Mouse (Mus musculus) lung, embryonic 15.5 days (tissue): ENCODE data around the gene Col18a1. TPM values are rescaled to one million over a fixed set of nuclear protein-coding genes. Genes with fewer than 3 reads are reported as not detected.
A peak's percentile ranks its signal among the peaks of the same experiment; 100 is the strongest.
"Not testable (repeated sequence)": the region's sequence is repeated elsewhere in the genome, so short reads cannot be mapped to it uniquely, and the experiment has no call there.

Experiments
- ATAC-seq: fragments of 200-750 bp; cut with Nextera tagmentation; 2 replicates; pipeline ENCODE4 v1.8.0; 2017; ENCODE audit warnings: moderate number of reproducible peaks, borderline replicate concordance; ENCODE audit not compliant: low FRiP score, low TSS enrichment; ENCODE audit errors: extremely low read depth
- H3K27ac ChIP-seq: fragments of 300-500 bp; sonication (generic); 2 replicates; pipeline ENCODE4 v1.5.1; 2015; ENCODE audit warnings: moderate library complexity, mild to moderate bottlenecking, inconsistent platforms
- H3K27me3 ChIP-seq: fragments of 300-500 bp; sonication (generic); 2 replicates; pipeline ENCODE4 v1.6.1; 2015; ENCODE audit warnings: inconsistent platforms
- H3K36me3 ChIP-seq: fragments of 300-500 bp; sonication (generic); 2 replicates; pipeline ENCODE4 v1.6.1; 2015; ENCODE audit warnings: inconsistent platforms
- H3K4me1 ChIP-seq: fragments of 300-500 bp; sonication (generic); 2 replicates; pipeline ENCODE4 v1.6.1; 2015; ENCODE audit warnings: inconsistent platforms
- H3K4me2 ChIP-seq: fragments of 300-500 bp; sonication (generic); 2 replicates; pipeline ENCODE4 v1.6.1; 2015; ENCODE audit warnings: inconsistent platforms, mild to moderate bottlenecking, moderate library complexity
- H3K4me3 ChIP-seq: fragments of 300-500 bp; sonication (generic); 2 replicates; pipeline ENCODE4 v1.5.1; 2015; ENCODE audit warnings: mild to moderate bottlenecking, inconsistent platforms
- H3K9ac ChIP-seq: fragments of 300-500 bp; sonication (generic); 2 replicates; pipeline ENCODE4 v1.6.1; 2015; ENCODE audit warnings: inconsistent platforms
- H3K9me3 ChIP-seq: fragments of 300-500 bp; sonication (generic); 2 replicates; pipeline ENCODE4 v1.6.1; 2016; ENCODE audit warnings: inconsistent platforms
- WGBS: fragments of 180-500 bp; shearing (Covaris S2); methylation state at CpG from one replicate; pipeline ENCODE4 v1.1.7; 2015; 5-methylcytosine and 5-hydroxymethylcytosine counted together
- polyA plus RNA-seq: library from polyadenylated mRNA; unstranded; fragments of >200 nt; fragmentation: Nextera tagmentation; extraction: Ambion mirVana; gene quantifications from 2 replicates; pipeline ENCODE4 v1.2.1, GENCODE M21; 2015

The Col18a1 gene
- polyA plus RNA-seq, 1 experiment from 2014 or later: 283 TPM

- Histone ChIP-seq H3K4me2 (0 out of 2 replicates have a peak overlapping the region, but pooled peaks have one; percentile 1), H3K36me3 (no peaks in the 10 kb centered on the region), H3K4me3 (no peak overlapping the region), H3K9me3 (no peaks in the 10 kb centered on the region), H3K27ac (peak overlapping the region; percentile 87), H3K27me3 (no peaks in the 10 kb centered on the region), H3K4me1 (peaks cover 62% of the 10 kb centered on the region), H3K9ac (no peak overlapping the region)
- 25% methylated on average over 8 of the region's 8 CpGs for WGBS
- ATAC-seq: no peak
Observed at GRCm38 (mm10) chr10:77150016-77150415, 16.3 kb downstream of the Col18a1 start.

DNA sequence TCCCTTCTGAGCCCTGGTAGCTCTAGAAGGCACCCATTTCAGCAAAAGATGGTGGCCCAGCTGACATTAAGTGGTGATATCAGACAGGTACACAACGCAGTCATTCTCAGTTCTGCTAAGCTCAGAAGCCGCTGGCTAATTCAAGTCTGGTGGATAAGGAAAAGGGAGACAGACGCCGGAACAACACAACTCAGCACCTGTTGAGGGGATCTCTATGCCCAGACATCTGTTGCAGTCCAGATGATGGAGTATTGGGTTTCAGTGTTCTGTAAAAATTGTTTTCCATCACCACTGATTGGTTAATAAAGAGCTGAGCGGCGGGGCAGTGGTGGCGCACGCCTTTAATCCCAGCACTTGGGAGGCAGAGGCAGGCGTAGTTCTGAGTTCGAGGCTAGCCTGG lies 18.8 kb downstream of the Col18a1 start:
- peaks cover 58% of the 10 kb centered on the region for H3K4me1 ChIP-seq
- 78% methylated on average over 10 of the region's 10 CpGs for WGBS
- H3K27ac ChIP-seq: peak overlapping the region; percentile 69
- H3K4me2 ChIP-seq: no peak overlapping the region
- H3K9me3 ChIP-seq: no peaks in the 10 kb centered on the region
- no peak for ATAC-seq
- H3K36me3 ChIP-seq: no peaks in the 10 kb centered on the region
- no peak overlapping the region for H3K9ac ChIP-seq
- no peaks in the 10 kb centered on the region for H3K27me3 ChIP-seq
- no peak overlapping the region for H3K4me3 ChIP-seq

GRCm38 (mm10) chr10:77146901-77147463 lies 19.4 kb downstream of the Col18a1 start:
- Histone ChIP-seq H3K36me3 (no peaks in the 10 kb centered on the region), H3K27ac (peak overlapping the region; percentile 71), H3K9ac (no peak overlapping the region), H3K9me3 (no peaks in the 10 kb centered on the region), H3K4me3 (no peak overlapping the region), H3K27me3 (no peaks in the 10 kb centered on the region), H3K4me2 (no peak overlapping the region), H3K4me1 (peaks cover 56% of the 10 kb centered on the region)
- ATAC-seq: no peak; the same call in 1 of the 2 replicates
- WGBS: 47% methylated on average over 4 of the region's 4 CpGs

DNA sequence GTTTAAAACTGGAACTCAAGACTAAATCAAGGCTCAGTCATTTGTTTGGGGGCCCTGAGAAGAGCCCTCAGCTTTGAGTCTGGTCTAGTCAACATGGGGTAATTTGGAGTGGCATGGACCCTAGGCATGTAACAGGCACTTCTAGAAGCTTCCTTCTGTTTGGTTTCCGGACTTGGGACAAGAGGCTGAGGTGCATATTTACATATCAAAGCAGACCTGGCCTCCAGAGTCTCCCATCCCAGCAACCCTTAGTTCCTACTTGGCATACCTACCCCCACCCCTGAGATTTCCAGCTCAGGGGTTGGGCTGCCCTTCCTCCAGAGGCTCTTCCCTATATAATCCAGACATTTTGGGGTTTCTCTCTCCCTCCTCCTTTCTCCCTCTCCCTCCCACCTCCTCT lies 20.4 kb downstream of the Col18a1 start:
- H3K9me3 ChIP-seq: no peaks in the 10 kb centered on the region
- no peaks in the 10 kb centered on the region for H3K27me3 ChIP-seq
- H3K36me3 ChIP-seq: no peaks in the 10 kb centered on the region
- WGBS: 38% methylated on average over 1 of the region's 1 CpGs
- H3K4me3 ChIP-seq: no peak overlapping the region
- no peak overlapping the region for H3K9ac ChIP-seq
- no peak overlapping the region for H3K4me2 ChIP-seq
- no peak for ATAC-seq
- peak overlapping the region; percentile 71; the same call in 1 of the 2 replicates for H3K27ac ChIP-seq
- peaks cover 53% of the 10 kb centered on the region for H3K4me1 ChIP-seq

DNA sequence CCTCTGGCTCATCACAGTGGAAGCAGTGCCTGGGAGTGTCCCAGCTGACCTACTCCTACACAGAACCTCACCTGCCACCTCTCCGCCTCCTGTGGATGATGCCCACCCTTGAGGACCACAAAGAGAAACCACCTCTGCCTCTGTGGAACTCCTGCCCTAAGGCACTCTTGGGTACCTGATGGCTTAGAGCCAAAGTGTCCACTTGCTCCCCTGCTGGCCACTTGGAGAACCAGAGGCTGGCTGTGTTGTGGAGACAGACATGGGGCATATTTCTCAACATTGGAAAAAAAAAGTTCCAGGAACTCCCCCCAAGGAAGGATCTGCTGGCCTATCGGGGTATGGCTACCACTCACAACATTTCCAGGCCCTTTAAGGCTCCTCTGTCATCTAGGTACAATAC lies 22.0 kb downstream of the Col18a1 start:
- Histone ChIP-seq H3K9ac (no peak overlapping the region), H3K4me2 (no peak overlapping the region), H3K36me3 (no peaks in the 10 kb centered on the region), H3K27ac (no peak overlapping the region), H3K9me3 (no peaks in the 10 kb centered on the region), H3K4me1 (peaks cover 49% of the 10 kb centered on the region), H3K4me3 (no peak overlapping the region), H3K27me3 (no peaks in the 10 kb centered on the region)
- WGBS: 92% methylated on average over 2 of the region's 2 CpGs
- no peak for ATAC-seq

- Histone ChIP-seq H3K4me2 (no peak overlapping the region), H3K4me3 (no peak overlapping the region), H3K9me3 (no peaks in the 10 kb centered on the region), H3K4me1 (peaks cover 44% of the 10 kb centered on the region), H3K36me3 (no peaks in the 10 kb centered on the region), H3K27ac (peak overlapping the region; percentile 74), H3K27me3 (no peaks in the 10 kb centered on the region), H3K9ac (no peak overlapping the region)
- WGBS: 58% methylated on average over 2 of the region's 2 CpGs
- ATAC-seq: peak; percentile 62
Observed at GRCm38 (mm10) chr10:77142328-77142727, 24.0 kb downstream of the Col18a1 start.

- Histone ChIP-seq H3K9me3 (no peaks in the 10 kb centered on the region), H3K27ac (no peak overlapping the region), H3K36me3 (no peaks in the 10 kb centered on the region), H3K27me3 (no peaks in the 10 kb centered on the region), H3K4me1 (peaks cover 37% of the 10 kb centered on the region), H3K4me2 (no peak overlapping the region), H3K4me3 (no peak overlapping the region), H3K9ac (no peak overlapping the region)
- no peak for ATAC-seq
Observed at GRCm38 (mm10) chr10:77138304-77138703, 28.0 kb downstream of the Col18a1 start.

GRCm38 (mm10) chr10:77136205-77136604 lies 30.1 kb downstream of the Col18a1 start:
- Histone ChIP-seq H3K9me3 (no peaks in the 10 kb centered on the region), H3K4me2 (no peak overlapping the region), H3K27me3 (no peaks in the 10 kb centered on the region), H3K4me1 (peaks cover 35% of the 10 kb centered on the region), H3K27ac (no peak overlapping the region), H3K36me3 (no peaks in the 10 kb centered on the region), H3K4me3 (no peak overlapping the region), H3K9ac (no peak overlapping the region)
- ATAC-seq: no peak
- 73% methylated on average over 6 of the region's 6 CpGs for WGBS

- no peaks in the 10 kb centered on the region for H3K27me3 ChIP-seq
- 93% methylated on average over 5 of the region's 5 CpGs for WGBS
- H3K4me1 ChIP-seq: peaks cover 37% of the 10 kb centered on the region
- ATAC-seq: no peak
- H3K4me3 ChIP-seq: no peak overlapping the region
- no peak overlapping the region for H3K9ac ChIP-seq
- H3K9me3 ChIP-seq: no peaks in the 10 kb centered on the region
- no peak overlapping the region for H3K27ac ChIP-seq
- H3K36me3 ChIP-seq: no peaks in the 10 kb centered on the region
- no peak overlapping the region for H3K4me2 ChIP-seq
Observed at GRCm38 (mm10) chr10:77135274-77135829, 31.0 kb downstream of the Col18a1 start.

- not testable (repeated sequence) for H3K27ac ChIP-seq, H3K4me3 ChIP-seq, ATAC-seq, H3K4me2 ChIP-seq, H3K9ac ChIP-seq, H3K27me3 ChIP-seq, H3K9me3 ChIP-seq, H3K36me3 ChIP-seq
- H3K4me1 ChIP-seq: peaks cover 42% of the 10 kb centered on the region
- 38% methylated on average over 6 of the region's 6 CpGs for WGBS
Observed at GRCm38 (mm10) chr10:77134807-77135152, 31.6 kb downstream of the Col18a1 start.

DNA sequence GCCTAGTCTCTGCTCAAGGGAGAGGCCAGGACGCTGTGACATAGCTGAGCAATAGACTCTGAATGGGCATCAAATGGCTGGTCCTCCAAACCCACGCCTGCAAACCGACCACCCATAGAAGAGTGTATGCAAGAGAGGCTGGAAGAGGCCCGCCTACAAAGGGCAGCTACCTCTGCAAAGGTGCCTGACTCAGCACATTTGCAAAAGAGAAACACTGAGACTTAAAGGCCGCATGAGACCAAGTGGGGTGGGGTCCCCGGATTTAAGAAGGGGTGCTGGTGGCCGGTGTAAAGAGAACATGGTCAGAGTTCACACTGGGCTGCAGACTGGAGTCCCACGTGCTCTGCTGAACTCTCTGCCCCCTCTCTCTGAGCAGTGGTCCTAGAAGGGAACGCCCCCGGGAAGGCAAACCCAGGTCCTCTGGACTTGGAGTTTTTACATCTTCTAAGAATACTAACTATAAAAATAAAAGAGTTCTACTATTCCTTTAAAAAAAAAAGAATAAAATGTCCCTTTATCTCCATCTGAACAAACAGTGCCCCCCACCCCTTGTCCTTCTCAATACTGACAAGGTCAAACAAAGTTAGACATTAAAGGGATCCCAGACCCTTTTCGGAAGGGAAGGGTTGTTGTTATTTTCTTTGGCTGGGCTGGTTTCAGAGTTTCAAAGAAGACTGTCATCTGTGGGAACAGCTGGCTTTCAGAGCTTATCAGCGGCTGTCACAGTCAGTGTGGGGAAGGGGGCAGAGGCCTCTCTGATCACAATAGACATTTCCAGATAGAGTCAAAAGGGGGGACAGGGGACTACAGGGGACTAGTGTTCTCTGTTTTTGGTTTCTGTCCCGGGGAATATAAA lies 32.2 kb downstream of the Col18a1 start:
- no peaks in the 10 kb centered on the region for H3K9me3 ChIP-seq
- no peak overlapping the region for H3K9ac ChIP-seq
- no peaks in the 10 kb centered on the region for H3K27me3 ChIP-seq
- no peak for ATAC-seq
- H3K4me3 ChIP-seq: no peak overlapping the region
- no peak overlapping the region for H3K27ac ChIP-seq
- no peak overlapping the region for H3K4me2 ChIP-seq
- peaks cover 39% of the 10 kb centered on the region for H3K4me1 ChIP-seq
- no peaks in the 10 kb centered on the region for H3K36me3 ChIP-seq
- WGBS: 39% methylated on average over 13 of the region's 13 CpGs

DNA sequence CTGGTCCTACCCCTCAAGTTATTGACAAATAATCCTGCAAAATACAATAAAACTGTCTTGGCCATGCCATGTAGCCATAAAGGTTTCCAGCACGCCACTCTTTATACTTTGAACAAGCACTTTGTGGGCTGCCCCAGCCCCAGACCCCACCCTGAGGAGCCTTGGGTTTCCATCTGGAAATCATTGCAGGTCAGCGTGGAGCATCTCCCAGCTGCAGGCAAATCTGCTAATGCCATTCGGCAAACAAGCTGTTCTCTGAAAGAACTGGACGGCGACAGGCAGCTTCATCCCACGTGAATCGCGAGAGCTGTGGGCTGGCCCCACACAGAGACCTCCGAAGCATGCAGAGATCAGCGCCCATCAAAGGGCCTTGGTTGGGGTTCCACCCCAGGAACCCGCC lies 34.2 kb downstream of the Col18a1 start:
- ATAC-seq: no peak
- Histone ChIP-seq H3K9me3 (no peaks in the 10 kb centered on the region), H3K4me3 (no peak overlapping the region), H3K27ac (peak overlapping the region; percentile 39), H3K9ac (no peak overlapping the region), H3K27me3 (no peaks in the 10 kb centered on the region), H3K36me3 (no peaks in the 10 kb centered on the region), H3K4me1 (peaks cover 33% of the 10 kb centered on the region), H3K4me2 (no peak overlapping the region)
- WGBS: 53% methylated on average over 11 of the region's 11 CpGs
